Mouse (Mus musculus) heart, postnatal 0 days (tissue): Measurements from ENCODE around the gene Paqr6.

Experiments used
- CTCF ChIP-seq: IDR thresholded peaks from 2 replicates; pipeline ENCODE4 v1.5.1; 2016; ENCODE audit warnings: antibody characterized with exemption, control low read depth, low read depth
- EP300 ChIP-seq: IDR thresholded peaks from 2 replicates; pipeline ENCODE4 v1.6.1; 2016; ENCODE audit warnings: antibody characterized with exemption, low read depth

GRCm38 (mm10) chr3:88352907-88353306 lies 11.5 kb upstream of the Paqr6 start:
- TF ChIP-seq CTCF (no peak), EP300 (no peak)
